ENCODE assay signal across 8 mouse cellular contexts in the genomic region with DNA sequence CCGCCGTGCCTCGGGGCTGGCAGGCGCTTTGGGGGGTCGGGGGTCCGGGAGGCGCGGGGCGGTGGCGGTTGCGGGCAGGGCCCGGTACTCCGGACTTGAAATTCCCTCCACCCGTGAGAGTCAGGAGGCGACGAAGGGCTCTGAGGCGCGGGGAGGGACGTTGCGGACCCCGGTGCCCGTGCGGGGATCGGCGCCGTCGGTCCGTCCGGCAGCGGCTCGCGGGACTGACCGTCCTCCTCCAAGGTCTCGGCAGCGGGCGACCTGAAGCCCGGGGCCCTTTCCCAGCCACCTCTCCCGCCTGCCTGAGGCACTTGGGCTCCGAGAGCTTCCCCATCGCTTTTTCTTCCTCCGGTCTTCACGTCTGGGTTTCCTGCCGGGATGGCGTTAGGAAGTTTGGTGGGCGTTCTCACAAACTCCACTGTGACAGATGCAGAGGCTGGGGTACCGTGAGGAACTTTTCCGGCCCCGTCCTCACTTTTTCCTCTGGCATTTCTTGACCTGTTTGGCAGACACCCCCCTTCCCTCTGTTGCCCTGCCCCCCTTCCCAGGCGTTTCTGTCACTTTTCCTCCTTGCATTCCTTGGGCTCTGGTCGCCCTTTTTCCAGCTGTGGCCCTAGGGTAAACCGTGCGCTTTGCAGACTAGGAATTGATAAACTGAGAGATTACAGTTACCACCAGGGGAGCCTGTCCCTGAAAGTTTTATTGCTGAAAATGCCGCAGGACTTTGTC. TPM values are rescaled to one million over a fixed set of nuclear protein-coding genes. Genes with fewer than 3 reads are reported as not detected.
DNase-seq lines count a peak whose midpoint lies in the region; ATAC-seq and TF ChIP-seq lines count a peak whose summit lies in the region.

No protein-coding gene starts in this region.

- in situ Hi-C loops in ES-E14 (cut with MboI; ENCODE audit: low sequenced_read_pairs in 2 of 2, unreplicated experiment in 2 of 2), result loop anchor here (10.0 to 25.0 kb wide), 3 partner anchors 151 to 181 kb away; no protein-coding TSS in a partner anchor

- H3K36me3 ChIP-seq in ES-E14 (ENCODE audit: control insufficient read depth, insufficient read depth, low read length, poor library complexity, severe bottlenecking), result no peaks in the 10 kb centered on the region
- no peaks in the 10 kb centered on the region for H3K36me3 ChIP-seq in intestine, embryonic 15.5 days
- no peaks in the 10 kb centered on the region for H3K36me3 ChIP-seq in liver, embryonic 15.5 days (replicated peaks)

- intact Hi-C loops in gastrocnemius, postnatal 36 days (cut with DNase I), result loop anchor here (5.0 kb wide), 1 partner anchor 66 kb away; no protein-coding TSS in a partner anchor

- no peak for TF ChIP-seq CTCF in bone marrow, adult 2 months (IDR thresholded peaks at IDR 0.05; ENCODE audit: control insufficient read depth, insufficient read depth, low read length)
- TF ChIP-seq CTCF in olfactory bulb, adult 2 months (IDR thresholded peaks at IDR 0.05; ENCODE audit: insufficient read depth, low read depth, low read length), result no peak

- ATAC-seq in intestine, embryonic 15.5 days, result peak; percentile 42
- peak; percentile 27 for ATAC-seq in liver, embryonic 15.5 days (ENCODE audit: insufficient read depth)

- DNase-seq in ES-E14 (ENCODE audit: low read depth, low spot score), result peak; percentile 11
- peak; percentile 8 to 39 for DNase-seq in gastrocnemius, postnatal 36 days
- DNase-seq in left cerebral cortex, adult 11 months (ENCODE audit: low spot score), result no peak
- DNase-seq in spleen, postnatal 36 days (ENCODE audit: low spot score in 2 of 2), result no peak

- H3K4me2 ChIP-seq in intestine, embryonic 15.5 days (replicated peaks), result peak overlapping the region; percentile 94
- peak overlapping the region; percentile 78 for H3K4me2 ChIP-seq in liver, embryonic 15.5 days

- H3K27ac ChIP-seq in ES-E14 (ENCODE audit: insufficient read depth, low read depth, low read length, poor library complexity, severe bottlenecking), result no peak overlapping the region
- H3K27ac ChIP-seq in bone marrow, adult 2 months (ENCODE audit: control insufficient read depth, insufficient read depth, low read depth, low read length, poor library complexity), result no peak overlapping the region
- H3K27ac ChIP-seq in intestine, embryonic 15.5 days, result peak overlapping the region; percentile 44; the same call in 1 of the 2 replicates
- 0 out of 2 replicates have a peak overlapping the region, but pooled peaks have one; percentile 14 for H3K27ac ChIP-seq in liver, embryonic 15.5 days (replicated peaks)
- H3K27ac ChIP-seq in olfactory bulb, adult 2 months (ENCODE audit: insufficient read depth, low read depth, low read length), result no peak overlapping the region

- H3K9ac ChIP-seq in ES-E14 (ENCODE audit: insufficient read depth, low read depth, low read length, poor library complexity, severe bottlenecking), result peak overlapping the region; percentile 67
- peak overlapping the region; percentile 68 for H3K9ac ChIP-seq in intestine, embryonic 15.5 days
- peak overlapping the region; percentile 50 for H3K9ac ChIP-seq in liver, embryonic 15.5 days

- no peaks in the 10 kb centered on the region for H3K27me3 ChIP-seq in intestine, embryonic 15.5 days (replicated peaks)
- peaks cover 39% of the 10 kb centered on the region for H3K27me3 ChIP-seq in liver, embryonic 15.5 days

- H3K4me1 ChIP-seq in ES-E14 (ENCODE audit: control insufficient read depth in 2 of 2, insufficient read depth in 2 of 2, low read length in 2 of 2, poor library complexity in 1 of 2), result no peaks in the 10 kb centered on the region; a peak in 1 of 4 replicates
- no peaks in the 10 kb centered on the region for H3K4me1 ChIP-seq in bone marrow, adult 2 months (ENCODE audit: control insufficient read depth, insufficient read depth, low read length)
- peaks cover 3% of the 10 kb centered on the region; the same call in 1 of the 2 replicates for H3K4me1 ChIP-seq in intestine, embryonic 15.5 days (replicated peaks)
- peaks cover 14% of the 10 kb centered on the region for H3K4me1 ChIP-seq in liver, embryonic 15.5 days (replicated peaks)
- peaks cover 6% of the 10 kb centered on the region; the same call in 1 of the 2 replicates for H3K4me1 ChIP-seq in olfactory bulb, adult 2 months (ENCODE audit: control insufficient read depth, insufficient read depth, low read length)

- no peak for TF ChIP-seq POLR2A in bone marrow, adult 2 months (IDR thresholded peaks at IDR 0.05; ENCODE audit: borderline replicate concordance, control insufficient read depth, low read depth, low read length)
- no peak for TF ChIP-seq POLR2A in olfactory bulb, adult 2 months (IDR thresholded peaks at IDR 0.05; ENCODE audit: insufficient read depth, low read depth, low read length)

- H3K9me3 ChIP-seq in ES-E14 (ENCODE audit: control insufficient read depth, insufficient read depth, low read depth, low read length), result no peaks in the 10 kb centered on the region
- no peaks in the 10 kb centered on the region for H3K9me3 ChIP-seq in intestine, embryonic 15.5 days
- no peaks in the 10 kb centered on the region for H3K9me3 ChIP-seq in liver, embryonic 15.5 days (replicated peaks)

- 2% methylated on average over 53 of the region's 53 CpGs for WGBS in bone marrow, adult 2 months
- 1% methylated on average over 49 of the region's 53 CpGs for WGBS in intestine, embryonic 15.5 days
- WGBS in liver, embryonic 15.5 days (ENCODE audit: insufficient replicate concordance), result 2% methylated on average over 43 of the region's 53 CpGs
- 2% methylated on average over 52 of the region's 53 CpGs for WGBS in olfactory bulb, adult 2 months

- peak overlapping the region; percentile 71 to 93 for H3K4me3 ChIP-seq in ES-E14 (ENCODE audit: insufficient read depth in 1 of 2, low read depth in 1 of 2, low read length in 2 of 2, poor library complexity in 1 of 2, severe bottlenecking in 1 of 2)
- peak overlapping the region; percentile 14 for H3K4me3 ChIP-seq in bone marrow, adult 2 months (replicated peaks; ENCODE audit: control insufficient read depth, low read depth, low read length)
- H3K4me3 ChIP-seq in intestine, embryonic 15.5 days (replicated peaks), result peak overlapping the region; percentile 77
- peak overlapping the region; percentile 62 for H3K4me3 ChIP-seq in liver, embryonic 15.5 days (replicated peaks)
- peak overlapping the region; percentile 64 for H3K4me3 ChIP-seq in olfactory bulb, adult 2 months (ENCODE audit: insufficient read depth, low read depth, low read length)

TF ChIP-seq in ES-E14, 5 proteins besides CTCF, POLR2A, EP300 and RAD21:
- TF ChIP-seq ZC3H11A (IDR thresholded peaks at IDR 0.05; ENCODE audit: borderline replicate concordance, low read depth, low read length) (no peak), HCFC1 (IDR thresholded peaks at IDR 0.05; ENCODE audit: borderline replicate concordance, insufficient read depth, low read length) (no peak), MAFK (IDR thresholded peaks at IDR 0.05; ENCODE audit: insufficient read depth, low read depth, low read length) (no peak), ZNF384 (IDR thresholded peaks at IDR 0.05; ENCODE audit: low read depth, low read length) (no peak), CHD2 (IDR thresholded peaks at IDR 0.05; ENCODE audit: low read depth, low read length) (no peak)

RNA-seq across cellular contexts. Expression of a gene that starts 1.3 kb away (rescaled TPM):
- total RNA-seq in ES-E14 (2012; rRNA removed), result 14.6 and 25.1 TPM in 2 replicates
- polyA plus RNA-seq in bone marrow, adult 2 months (2011; ENCODE audit: insufficient read depth, insufficient read length, low replicate concordance, missing spikeins), result 3.6 and 4.5 TPM in 2 replicates
- 10 to 100 TPM; 13.8 to 15.0 TPM for total RNA-seq in gastrocnemius, postnatal 36 days (2021)
- 31.5 and 40.1 TPM in 2 replicates for polyA plus RNA-seq in intestine, embryonic 15.5 days (2015; fragmentation: Nextera tagmentation; extraction: Ambion mirVana)
- 5.4 and 5.5 TPM in 2 replicates for polyA plus RNA-seq in liver, embryonic 15.5 days (2015; fragmentation: Nextera tagmentation; extraction: Ambion mirVana)
- not detected in 2 replicates for polyA plus RNA-seq in olfactory bulb, adult 2 months (2012; ENCODE audit: insufficient read depth, insufficient read length, low replicate concordance, missing spikeins)

Comparison
In these comparisons a context has a peak if more than half of its experiments do, and no peak if none do; other contexts are left out.
1. DNase-seq: peak in ES-E14 (single experiment) and gastrocnemius, postnatal 36 days (2 of 2); none in left cerebral cortex, adult 11 months (single experiment) and spleen, postnatal 36 days (0 of 2).
2. H3K27ac ChIP-seq: peak in intestine, embryonic 15.5 days (single experiment) and liver, embryonic 15.5 days (single experiment); none in ES-E14 (single experiment), bone marrow, adult 2 months (single experiment) and olfactory bulb, adult 2 months (single experiment).
3. H3K4me3 ChIP-seq: peak in every context shown above with its lines; median percentile 82 in ES-E14; 77 in intestine, embryonic 15.5 days; 64 in olfactory bulb, adult 2 months; 62 in liver, embryonic 15.5 days; 14 in bone marrow, adult 2 months.
4. Peak in every context shown above with its lines, with median percentiles within 50 percentile points of each other: H3K9ac ChIP-seq.